Mouse (Mus musculus): Measurements from ENCODE around the gene Krcc1. TPM values are rescaled to one million over a fixed set of nuclear protein-coding genes. Genes with fewer than 3 reads are reported as not detected.
"Not testable (repeated sequence)": the region's sequence is repeated elsewhere in the genome, so short reads cannot be mapped to it uniquely, and the experiment has no call there.

Gene Krcc1
- total RNA-seq, 2 experiments from 2014 or later, result 21.8 to 42.4 TPM

GRCm38 (mm10) chr6:71324816-71325215 is 53.3 kb downstream of the Krcc1 start:
- ATAC-seq (replicated peaks; ENCODE audit: low FRiP score, poor library complexity, severe bottlenecking), result no peak

DNA sequence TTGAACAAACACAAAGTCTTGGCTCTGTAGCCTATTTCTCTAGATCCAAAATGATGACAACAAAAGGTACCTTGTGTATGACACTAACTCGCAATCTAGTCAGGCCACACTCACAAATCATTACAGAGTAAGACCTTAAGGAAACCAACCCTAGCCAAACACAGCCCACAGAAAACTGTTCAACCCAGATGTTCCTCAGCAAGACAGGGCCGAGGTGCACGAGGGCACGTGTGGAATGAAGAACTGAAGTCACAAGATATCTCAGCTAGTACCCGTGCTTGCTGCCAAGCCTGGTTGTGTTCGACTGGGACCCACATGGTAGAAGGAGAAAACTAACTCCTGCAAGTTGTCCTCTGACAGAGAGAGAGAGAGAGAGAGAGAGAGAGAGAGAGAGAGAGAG is 58.4 kb downstream of the Krcc1 start:
- ATAC-seq (replicated peaks; ENCODE audit: low FRiP score, poor library complexity, severe bottlenecking), result no peak

DNA sequence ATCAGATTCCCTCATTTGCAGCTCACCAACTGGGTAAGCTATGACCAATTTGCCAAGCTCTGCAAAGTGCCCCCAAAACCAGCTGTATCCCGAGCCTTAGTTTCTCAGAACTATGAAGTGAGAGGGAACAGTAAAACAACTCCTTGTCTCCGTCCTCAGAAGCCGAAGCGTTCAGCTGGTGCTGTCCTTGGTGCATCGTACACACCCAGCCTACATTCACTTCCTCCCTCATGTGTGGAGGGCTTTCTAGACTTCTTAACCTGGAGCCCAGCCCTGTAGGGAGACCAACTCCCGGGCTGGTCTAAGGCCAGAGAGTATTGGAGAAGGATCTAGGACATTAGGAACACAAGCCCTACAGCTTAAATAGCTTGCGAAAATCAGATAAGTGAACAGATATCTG is 59.0 kb downstream of the Krcc1 start:
- no peak for ATAC-seq (replicated peaks; ENCODE audit: low FRiP score, poor library complexity, severe bottlenecking)

- not testable (repeated sequence) for ATAC-seq (replicated peaks; ENCODE audit: low FRiP score, poor library complexity, severe bottlenecking)
Observed at GRCm38 (mm10) chr6:71331491-71331890, 60.0 kb downstream of the Krcc1 start.

- ATAC-seq (replicated peaks; ENCODE audit: low FRiP score, poor library complexity, severe bottlenecking), result no peak
Observed at GRCm38 (mm10) chr6:71332236-71332965, 60.9 kb downstream of the Krcc1 start.

DNA sequence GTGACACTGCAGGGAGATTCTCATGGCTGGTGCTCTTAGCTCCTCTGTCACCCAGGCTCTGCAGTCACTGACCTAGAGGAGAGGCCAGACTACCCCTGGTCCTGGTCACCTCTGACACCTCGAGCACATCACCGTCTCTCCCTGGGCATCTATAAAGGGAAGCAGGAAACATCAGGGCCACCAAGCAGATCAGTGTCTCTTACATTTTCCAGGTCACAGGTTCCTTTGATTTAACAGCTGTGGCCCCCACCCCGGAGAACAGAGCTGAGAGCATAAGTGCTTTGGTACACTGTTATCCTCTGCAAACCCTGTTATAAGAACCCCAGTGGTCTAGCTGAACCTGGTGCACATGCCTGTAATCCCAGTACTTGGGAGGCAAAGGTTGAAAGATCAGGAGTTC is 61.6 kb downstream of the Krcc1 start:
- ATAC-seq (replicated peaks; ENCODE audit: low FRiP score, poor library complexity, severe bottlenecking), result no peak

DNA sequence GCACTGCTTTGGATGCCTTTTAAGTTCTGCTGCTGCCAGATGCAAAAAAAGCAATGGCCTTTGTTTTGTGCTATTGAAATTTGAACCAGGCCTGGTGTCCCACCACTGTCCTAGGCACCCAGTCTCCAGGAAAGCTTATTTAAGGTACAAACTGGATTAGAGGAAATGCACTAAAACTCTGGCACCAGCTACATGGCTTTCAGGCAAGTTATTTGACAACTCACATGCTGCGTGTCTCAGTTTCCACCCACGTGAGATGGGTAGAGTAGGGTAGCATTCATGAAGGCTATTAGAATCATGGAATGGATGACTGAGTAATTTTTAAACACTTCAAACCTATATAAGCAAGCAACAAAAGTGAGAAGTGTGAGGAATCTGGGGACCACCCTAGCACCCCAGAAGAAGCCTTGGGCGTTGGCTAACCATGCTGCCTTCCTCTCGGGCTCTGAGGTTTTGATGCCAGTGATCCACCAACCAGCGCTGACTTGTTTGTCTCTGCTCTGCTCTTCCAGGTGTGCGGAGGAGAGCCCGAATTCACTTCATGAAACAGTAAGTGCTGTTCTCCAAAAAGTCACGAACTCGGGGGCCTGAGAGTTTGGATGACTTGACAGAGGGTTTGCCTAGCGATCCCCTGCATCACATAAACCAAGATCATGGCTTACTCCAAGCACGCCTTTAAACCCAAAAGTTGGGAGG is 62.2 kb downstream of the Krcc1 start:
- ATAC-seq (replicated peaks; ENCODE audit: low FRiP score, poor library complexity, severe bottlenecking), result no peak

Other genes with a start within 250 kb of the Krcc1 start
- not detected in 2 replicates for gene Thnsl2, start 127.2 kb upstream of the Krcc1 start, total RNA-seq (2015; ENCODE audit: low replicate concordance)
- not detected in 2 replicates for gene Thnsl2, start 127.2 kb upstream of the Krcc1 start, total RNA-seq (2017; ENCODE audit: low replicate concordance)
- not detected in 2 replicates for gene Fabp1, start 71.8 kb upstream of the Krcc1 start, total RNA-seq (2015; ENCODE audit: low replicate concordance)
- not detected in 2 replicates for gene Fabp1, start 71.8 kb upstream of the Krcc1 start, total RNA-seq (2017; ENCODE audit: low replicate concordance)
- gene Smyd1, start 50.6 kb downstream of the Krcc1 start, total RNA-seq (2015; ENCODE audit: low replicate concordance), result not detected in 2 replicates
- gene Smyd1, start 50.6 kb downstream of the Krcc1 start, total RNA-seq (2017; ENCODE audit: low replicate concordance), result not detected in 2 replicates
- 0.84 and 1.4 TPM in 2 replicates for gene Cd8b1, start 51.1 kb downstream of the Krcc1 start, total RNA-seq (2015; ENCODE audit: low replicate concordance)
- 0.51 TPM in 1 of 2 replicates, not detected in the other for gene Cd8b1, start 51.1 kb downstream of the Krcc1 start, total RNA-seq (2017; ENCODE audit: low replicate concordance)
- not detected in 2 replicates for gene Cd8a, start 101.8 kb downstream of the Krcc1 start, total RNA-seq (2015; ENCODE audit: low replicate concordance)
- gene Cd8a, start 101.8 kb downstream of the Krcc1 start, total RNA-seq (2017; ENCODE audit: low replicate concordance), result 0.39 TPM in 1 of 2 replicates, not detected in the other
- gene Rmnd5a, start 169.0 kb downstream of the Krcc1 start, total RNA-seq (2015; ENCODE audit: low replicate concordance), result 58.3 and 66.3 TPM in 2 replicates
- gene Rmnd5a, start 169.0 kb downstream of the Krcc1 start, total RNA-seq (2017; ENCODE audit: low replicate concordance), result 75.7 and 82.6 TPM in 2 replicates
- 2.2 and 10.5 TPM in 2 replicates for gene Rnf103, start 222.2 kb downstream of the Krcc1 start, total RNA-seq (2015; ENCODE audit: low replicate concordance)
- gene Rnf103, start 222.2 kb downstream of the Krcc1 start, total RNA-seq (2017; ENCODE audit: low replicate concordance), result 7.2 and 9.2 TPM in 2 replicates